Mouse (Mus musculus) skeletal muscle tissue, adult 2 months (tissue): Measurements from ENCODE around the gene Trim39.
"Not testable (repeated sequence)": the region's sequence is repeated elsewhere in the genome, so short reads cannot be mapped to it uniquely, and the experiment has no call there.

Source experiments
- DNase-seq: peaks from one replicate; pipeline ENCODE4 v3.0.0-alpha.2; 2012; ENCODE audit warnings: low read depth, low spot score

Gene Trim39

DNA sequence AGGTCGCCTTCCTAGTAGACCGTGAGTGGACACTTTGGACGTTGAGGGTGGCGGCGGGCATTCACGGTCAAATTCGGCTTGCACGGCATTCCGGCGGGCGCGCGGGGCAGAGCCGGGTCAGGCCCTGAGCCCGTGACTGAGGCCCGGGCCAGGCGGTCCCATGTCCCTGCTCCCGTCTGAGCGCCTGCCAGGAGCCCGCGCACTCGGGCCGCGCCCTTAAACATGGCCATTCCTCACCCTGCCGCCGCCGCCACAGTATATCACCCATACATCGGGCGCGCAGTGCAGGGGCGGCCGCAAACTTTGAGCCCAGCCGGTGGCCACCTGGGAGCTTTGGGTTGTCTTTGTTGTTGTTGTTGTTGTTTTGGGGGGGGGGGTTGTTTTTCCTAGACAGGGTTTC is 23.2 kb downstream of the Trim39 start:
- DNase-seq: no peak

DNA sequence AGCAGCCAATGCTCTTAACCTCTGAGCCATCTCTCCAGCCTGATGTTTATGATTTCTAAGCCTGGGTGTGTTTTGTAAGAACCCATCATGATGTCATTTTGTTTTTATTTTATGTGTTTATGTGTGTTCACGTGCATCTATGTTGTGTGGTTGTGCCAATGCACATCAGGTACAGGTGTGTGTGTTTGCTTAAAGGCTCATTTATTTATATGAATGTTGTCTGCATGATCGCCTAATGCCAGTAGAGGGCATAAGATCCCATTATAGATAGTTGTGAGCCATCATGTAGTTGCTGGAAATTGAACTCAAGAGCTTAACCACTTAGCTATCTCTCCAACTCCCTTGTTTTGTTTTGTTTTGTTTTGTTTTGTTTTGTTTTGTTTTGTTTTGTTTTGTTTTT is 26.3 kb downstream of the Trim39 start:
- no peak for DNase-seq

DNA sequence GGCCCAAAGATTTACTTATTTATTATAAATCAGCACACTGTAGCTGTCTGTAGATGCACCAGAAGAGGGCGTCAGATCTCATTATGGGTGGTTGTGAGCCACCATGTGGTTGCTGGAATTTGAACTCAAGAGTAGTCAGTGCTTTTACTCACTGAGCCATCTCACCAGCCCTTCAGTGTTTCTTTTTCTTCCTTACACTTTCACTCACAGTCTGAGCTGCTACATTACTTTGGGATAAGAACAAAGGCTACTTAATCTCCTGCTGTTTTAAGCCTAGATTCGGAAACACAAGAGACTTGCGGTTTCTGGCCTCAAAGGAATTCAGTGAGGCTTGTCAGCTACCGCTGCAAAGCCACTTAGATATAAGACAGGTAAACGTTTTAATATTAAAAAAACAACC is 28.0 kb downstream of the Trim39 start:
- DNase-seq: no peak

DNA sequence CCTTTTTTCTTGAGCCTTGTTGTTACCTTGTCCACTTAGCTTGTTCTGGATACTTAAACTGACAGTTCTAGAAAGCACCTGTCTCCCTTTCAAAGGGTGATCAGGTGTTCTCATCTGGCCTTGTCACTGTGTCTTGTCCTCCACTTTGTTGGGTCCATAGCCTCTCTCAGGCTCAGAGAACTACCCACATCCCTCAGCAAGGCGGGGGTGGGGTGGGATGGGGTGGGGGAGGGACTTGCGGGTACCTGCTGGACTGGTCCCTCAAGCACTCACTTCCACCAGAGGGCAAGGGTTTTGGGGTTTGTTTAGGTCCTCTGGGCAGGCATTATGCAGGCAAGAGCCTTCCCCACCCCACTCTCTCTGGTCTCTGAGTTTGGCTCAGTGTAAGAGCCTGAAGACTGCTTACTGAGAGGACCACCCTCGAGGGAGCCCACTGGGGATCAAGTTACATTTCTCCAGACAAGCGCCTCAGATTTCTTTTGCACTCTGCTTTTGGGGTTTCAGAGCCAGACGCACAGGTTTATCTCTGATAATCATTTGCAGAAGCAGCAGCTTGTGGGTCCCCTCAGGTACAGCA is 31.3 kb downstream of the Trim39 start:
- no peak for DNase-seq

GRCm38 (mm10) chr17:36237321-36237921 is 34.6 kb downstream of the Trim39 start:
- DNase-seq: no peak

GRCm38 (mm10) chr17:36235300-36235699 is 36.7 kb downstream of the Trim39 start:
- not testable (repeated sequence) for DNase-seq

DNA sequence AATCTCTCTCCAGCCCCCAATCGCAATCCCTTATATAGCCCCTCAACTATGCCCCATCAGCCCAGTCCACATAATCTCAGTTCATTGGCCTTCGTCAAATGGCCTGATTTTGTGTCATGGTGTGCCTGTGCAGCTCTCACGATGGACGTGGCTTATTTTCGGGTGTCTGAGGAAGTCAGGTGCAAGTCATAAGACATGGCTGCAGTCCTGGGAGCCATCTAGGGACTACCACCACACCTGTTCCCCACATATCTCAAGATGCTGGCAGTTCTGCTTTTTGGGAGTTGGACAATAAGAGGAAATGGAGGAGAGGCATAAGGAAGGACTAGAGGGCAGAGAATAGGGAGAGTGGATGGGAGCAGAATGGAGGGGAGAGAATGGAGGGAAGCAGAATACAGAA is 38.5 kb downstream of the Trim39 start:
- DNase-seq: no peak

DNA sequence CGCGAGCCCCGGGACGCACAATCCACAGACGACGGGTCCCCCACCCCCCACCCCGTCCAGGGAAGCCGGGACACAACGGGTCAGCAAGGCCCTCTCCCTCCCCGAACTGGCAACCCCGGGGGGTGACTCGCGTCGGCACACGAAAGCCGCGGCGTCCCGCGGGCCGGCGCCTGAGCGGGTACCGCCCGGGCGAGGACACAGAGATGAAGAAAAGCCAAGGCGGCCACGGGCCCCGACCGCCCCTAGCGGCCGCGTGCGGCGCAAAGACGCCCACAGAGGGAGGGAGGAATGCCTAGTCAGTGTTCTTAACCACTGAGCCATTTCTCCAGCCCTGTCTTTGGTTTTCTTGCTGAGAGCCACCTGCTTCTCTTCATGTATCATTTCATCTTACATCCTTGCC is 40.7 kb downstream of the Trim39 start:
- DNase-seq: peak; percentile 99

GRCm38 (mm10) chr17:36229046-36229445 is 43.0 kb downstream of the Trim39 start:
- DNase-seq: no peak

DNA sequence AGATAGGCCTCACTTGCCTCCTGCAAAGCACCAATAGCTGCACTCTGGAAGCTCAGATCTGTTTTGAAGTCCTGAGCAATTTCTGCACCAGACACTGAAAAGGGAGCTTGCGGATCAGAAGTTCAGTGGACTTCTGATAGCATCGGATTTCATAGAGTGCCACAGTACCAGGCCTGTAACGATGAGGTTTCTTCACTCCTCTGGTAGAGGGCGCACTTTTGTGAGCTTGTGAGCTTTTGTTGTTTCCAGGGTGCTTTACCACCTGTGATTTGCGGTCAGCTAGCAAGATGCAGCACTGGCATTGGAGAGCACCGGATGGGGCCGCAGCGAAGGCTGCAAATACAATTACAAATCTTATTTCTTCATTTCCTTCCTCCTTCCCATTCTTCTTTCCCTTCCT is 45.1 kb downstream of the Trim39 start:
- no peak for DNase-seq

DNA sequence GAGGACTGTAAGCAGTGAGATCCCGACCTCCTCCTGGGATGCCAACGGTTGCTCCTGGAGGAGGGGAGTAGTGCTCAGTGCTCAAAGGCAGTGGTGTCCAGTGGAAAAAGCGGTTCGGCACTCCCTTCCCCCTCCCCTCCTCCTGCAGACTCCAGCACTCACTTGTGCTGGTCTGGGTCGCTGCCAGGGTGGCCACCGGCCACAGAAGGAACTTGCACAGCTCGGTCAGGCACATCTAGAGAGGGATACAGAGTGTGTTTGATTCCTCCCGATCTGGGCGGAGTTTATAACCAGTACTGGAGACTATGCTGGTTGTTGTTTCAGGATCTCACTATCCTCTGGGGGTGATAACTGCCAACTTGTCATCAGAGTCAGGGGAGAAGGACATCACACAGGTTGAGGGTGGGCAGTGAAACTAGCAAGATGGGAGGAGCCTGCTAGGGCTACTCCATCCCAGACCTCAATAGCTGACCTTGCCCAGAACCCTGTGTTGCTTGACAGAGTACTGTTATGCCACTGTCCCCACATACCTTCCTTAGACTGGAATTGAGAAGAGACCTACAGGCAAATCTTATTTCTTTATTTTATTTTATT is 46.7 kb downstream of the Trim39 start:
- no peak for DNase-seq

DNA sequence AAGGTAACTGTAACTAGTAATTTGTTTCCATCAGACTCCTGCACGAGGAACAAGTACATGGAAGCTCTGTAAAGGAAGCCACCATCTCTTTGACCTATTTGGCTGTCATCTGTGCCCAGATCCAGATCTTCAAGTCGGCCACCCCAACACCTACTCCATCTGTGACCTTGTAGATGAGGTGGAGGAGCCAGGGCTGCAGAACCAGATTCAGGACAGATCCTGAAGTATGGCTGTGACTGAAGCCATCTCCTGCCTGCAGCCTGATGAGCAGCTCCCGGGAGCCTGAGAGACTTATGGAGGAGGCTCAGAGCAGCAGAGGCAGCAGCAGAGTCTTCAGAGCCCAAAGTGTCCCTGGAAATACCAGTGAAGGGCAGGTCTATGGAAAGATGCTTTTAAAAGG is 47.6 kb downstream of the Trim39 start:
- no peak for DNase-seq

GRCm38 (mm10) chr17:36218594-36219155 is 53.4 kb downstream of the Trim39 start:
- no peak for DNase-seq

- DNase-seq: no peak
Observed at GRCm38 (mm10) chr17:36215586-36215985, 56.5 kb downstream of the Trim39 start.
